Mouse (Mus musculus): ENCODE data around the gene Zdhhc22. TPM values are rescaled to one million over a fixed set of nuclear protein-coding genes. Genes with fewer than 3 reads are reported as not detected.

Gene Zdhhc22
- total and polyA plus RNA-seq, 3 experiments: not detected

GRCm38 (mm10) chr12:87026109-87026870, 36.1 kb upstream of the Zdhhc22 start:
- Histone ChIP-seq H3K27me3 (replicated peaks) (peaks cover 89% of the 10 kb centered on the region), H3K4me2 (ENCODE audit: insufficient read depth, low read depth, poor library complexity, severe bottlenecking) (no peak overlapping the region)
- no peak for TF ChIP-seq TCF12 (IDR thresholded peaks at IDR 0.05; ENCODE audit: low read depth, low read length)
- TF ChIP-seq CHD2 (IDR thresholded peaks at IDR 0.05; ENCODE audit: low read length): no peak
- TF ChIP-seq CHD1 (IDR thresholded peaks at IDR 0.05; ENCODE audit: low read depth, low read length): no peak
- TF ChIP-seq POLR2AphosphoS2 (IDR thresholded peaks at IDR 0.05; ENCODE audit: low read depth, low read length): no peak
- TF ChIP-seq SMC3 (IDR thresholded peaks at IDR 0.05; ENCODE audit: low read depth, low read length): no peak

DNA sequence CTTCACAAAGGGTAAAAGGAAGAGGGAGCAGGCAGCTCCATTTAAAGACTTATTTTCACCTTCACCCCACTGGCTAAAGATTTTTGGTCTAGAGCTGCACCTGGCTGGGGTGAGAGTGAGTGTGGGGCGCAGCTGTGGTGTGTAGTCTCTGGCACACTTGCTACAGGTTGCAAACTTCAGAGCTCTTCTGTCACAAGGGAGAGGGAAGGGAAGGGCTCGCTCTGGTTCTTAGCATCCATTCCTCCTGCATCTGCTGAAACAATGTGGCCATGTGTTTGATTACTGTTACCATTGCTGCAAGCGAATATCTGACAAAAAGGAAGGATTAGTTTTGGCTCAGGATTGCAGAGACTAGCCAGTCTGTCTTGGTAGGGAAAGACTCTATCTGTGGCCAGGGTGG, 33.2 kb upstream of the Zdhhc22 start:
- Histone ChIP-seq H3K27me3 (replicated peaks) (peaks cover 91% of the 10 kb centered on the region), H3K4me3 (replicated peaks in 1 of 3; ENCODE audit: low read depth in 2 of 3, low read length in 2 of 3, poor library complexity in 1 of 3) (no peak overlapping the region)
- dilution Hi-C loops (cut with MboI; ENCODE audit: extremely low pct_ligation_motif_present, extremely low pct_unique_long_range_greater_than_20kb, low sequenced_read_pairs): no loop called here

More at GRCm38 (mm10) chr12:87026109-87026870, 36.1 kb upstream of the Zdhhc22 start:
- Histone ChIP-seq H3K4me1 (ENCODE audit: control insufficient read depth in 1 of 2, insufficient read depth in 2 of 2) (peaks cover 8 to 19% of the 10 kb centered on the region in 2 experiments), H3K9ac (ENCODE audit: insufficient read depth, low read depth) (no peak overlapping the region), H3K4me3 (replicated peaks in 1 of 3; ENCODE audit: low read depth in 2 of 3, low read length in 2 of 3, poor library complexity in 1 of 3) (no peak overlapping the region), H3K36me3 (replicated peaks in 1 of 2; ENCODE audit: control insufficient read depth in 1 of 2, insufficient read depth in 1 of 2, low read length in 1 of 2) (no peaks in the 10 kb centered on the region), H3K79me2 (replicated peaks; ENCODE audit: control insufficient read depth, extremely low read depth, insufficient read depth, poor library complexity, severe bottlenecking) (no peaks in the 10 kb centered on the region), H3K27ac (ENCODE audit: insufficient read depth, low read depth) (no peak overlapping the region), H3K9me3 (replicated peaks; ENCODE audit: low read length) (no peaks in the 10 kb centered on the region)
- dilution Hi-C loops (cut with MboI; ENCODE audit: extremely low pct_ligation_motif_present, extremely low pct_unique_long_range_greater_than_20kb, low sequenced_read_pairs) (no loop called here), in situ Hi-C loops (cut with MboI; ENCODE audit: low pct_ligation_motif_present, low pct_unique_long_range_greater_than_20kb, low sequenced_read_pairs) (no loop called here)
- no peak for DNase-seq (ENCODE audit: extremely low read depth)

GRCm38 (mm10) chr12:87022006-87022405, 31.8 kb upstream of the Zdhhc22 start:
- Histone ChIP-seq H3K9me3 (replicated peaks; ENCODE audit: low read length) (peaks cover 6% of the 10 kb centered on the region), H3K4me2 (ENCODE audit: insufficient read depth, low read depth, poor library complexity, severe bottlenecking) (no peak overlapping the region), H3K9ac (ENCODE audit: insufficient read depth, low read depth) (no peak overlapping the region), H3K27me3 (replicated peaks) (peaks cover 82% of the 10 kb centered on the region), H3K4me3 (replicated peaks in 1 of 3; ENCODE audit: low read depth in 2 of 3, low read length in 2 of 3, poor library complexity in 1 of 3) (no peak overlapping the region), H3K36me3 (replicated peaks in 1 of 2; ENCODE audit: control insufficient read depth in 1 of 2, insufficient read depth in 1 of 2, low read length in 1 of 2) (no peaks in the 10 kb centered on the region), H3K79me2 (replicated peaks; ENCODE audit: control insufficient read depth, extremely low read depth, insufficient read depth, poor library complexity, severe bottlenecking) (no peaks in the 10 kb centered on the region), H3K27ac (ENCODE audit: insufficient read depth, low read depth) (no peak overlapping the region), H3K4me1 (ENCODE audit: control insufficient read depth in 1 of 2, insufficient read depth in 2 of 2) (peaks cover 0 to 9% of the 10 kb centered on the region in 2 experiments; a peak in 1 of 4 replicates)
- no peak for TF ChIP-seq MEF2A (IDR thresholded peaks at IDR 0.05; ENCODE audit: borderline replicate concordance, low read depth, low read length)
- no peak for TF ChIP-seq MXI1 (IDR thresholded peaks at IDR 0.05; ENCODE audit: low read depth, low read length)
- TF ChIP-seq RAD21 (IDR thresholded peaks at IDR 0.05; ENCODE audit: low read depth, low read length): no peak
- no peak for TF ChIP-seq USF2 (conservative IDR thresholded peaks at IDR 0.05; ENCODE audit: low read depth, low read length)
- no peak for TF ChIP-seq CTCF (conservative IDR thresholded peaks at IDR 0.05 in 1 of 2, IDR thresholded peaks at IDR 0.05 in 1 of 2; ENCODE audit: low read depth in 2 of 2, low read length in 2 of 2)
- no peak for TF ChIP-seq SMC3 (IDR thresholded peaks at IDR 0.05; ENCODE audit: low read depth, low read length)
- no peak for TF ChIP-seq BHLHE40 (IDR thresholded peaks at IDR 0.05; ENCODE audit: low read depth, low read length)
- TF ChIP-seq MYC (IDR thresholded peaks at IDR 0.05; ENCODE audit: low read depth, low read length): no peak
- TF ChIP-seq MAZ (IDR thresholded peaks at IDR 0.05; ENCODE audit: low read depth, low read length): no peak
- TF ChIP-seq CHD2 (IDR thresholded peaks at IDR 0.05; ENCODE audit: low read length): no peak
- TF ChIP-seq NRF1 (IDR thresholded peaks at IDR 0.05; ENCODE audit: low read depth, low read length): no peak
- no peak for TF ChIP-seq IRF4 (IDR thresholded peaks at IDR 0.05; ENCODE audit: low read depth, low read length)
- TF ChIP-seq ZNF384 (IDR thresholded peaks at IDR 0.05; ENCODE audit: low read depth, low read length): no peak
- no peak for TF ChIP-seq GABPA (IDR thresholded peaks at IDR 0.05; ENCODE audit: insufficient replicate concordance, low read depth, low read length)
- TF ChIP-seq ETS1 (conservative IDR thresholded peaks at IDR 0.05; ENCODE audit: low read depth, low read length): no peak
- dilution Hi-C loops (cut with MboI; ENCODE audit: extremely low pct_ligation_motif_present, extremely low pct_unique_long_range_greater_than_20kb, low sequenced_read_pairs) (no loop called here), in situ Hi-C loops (cut with MboI; ENCODE audit: low pct_ligation_motif_present, low pct_unique_long_range_greater_than_20kb, low sequenced_read_pairs) (no loop called here)
- no peak for DNase-seq (ENCODE audit: extremely low read depth)

More for the DNA sequence above, 33.2 kb upstream of the Zdhhc22 start:
- no peak for TF ChIP-seq KAT2A (IDR thresholded peaks at IDR 0.05; ENCODE audit: insufficient replicate concordance, low read length)
- no peak for TF ChIP-seq ELF1 (IDR thresholded peaks at IDR 0.05; ENCODE audit: low read depth, low read length)
- TF ChIP-seq CTCF (conservative IDR thresholded peaks at IDR 0.05 in 1 of 2, IDR thresholded peaks at IDR 0.05 in 1 of 2; ENCODE audit: low read depth in 2 of 2, low read length in 2 of 2): no peak
- no peak for TF ChIP-seq GABPA (IDR thresholded peaks at IDR 0.05; ENCODE audit: insufficient replicate concordance, low read depth, low read length)
- TF ChIP-seq PAX5 (IDR thresholded peaks at IDR 0.05; ENCODE audit: low read length): no peak
- no peak for TF ChIP-seq POLR2A (IDR thresholded peaks at IDR 0.05; ENCODE audit: low read depth, low read length)
- TF ChIP-seq ZC3H11A (IDR thresholded peaks at IDR 0.05; ENCODE audit: low read depth, low read length): no peak
- no peak for TF ChIP-seq JUN (IDR thresholded peaks at IDR 0.05; ENCODE audit: insufficient read depth, low read depth, low read length)
- no peak for TF ChIP-seq RCOR1 (conservative IDR thresholded peaks at IDR 0.05; ENCODE audit: low read depth, low read length)
- TF ChIP-seq ZNF384 (IDR thresholded peaks at IDR 0.05; ENCODE audit: low read depth, low read length): no peak
- no peak for TF ChIP-seq ETS1 (conservative IDR thresholded peaks at IDR 0.05; ENCODE audit: low read depth, low read length)
- TF ChIP-seq MAFK (IDR thresholded peaks at IDR 0.05; ENCODE audit: insufficient replicate concordance, low read length): no peak
- TF ChIP-seq MAZ (IDR thresholded peaks at IDR 0.05; ENCODE audit: low read depth, low read length): no peak
- TF ChIP-seq RAD21 (IDR thresholded peaks at IDR 0.05; ENCODE audit: low read depth, low read length): no peak
- TF ChIP-seq JUND (conservative IDR thresholded peaks at IDR 0.05; ENCODE audit: low read depth, low read length): no peak
- TF ChIP-seq E2F4 (IDR thresholded peaks at IDR 0.05; ENCODE audit: insufficient replicate concordance, low read depth, low read length): no peak
- TF ChIP-seq EP300 (IDR thresholded peaks at IDR 0.05; ENCODE audit: low read length): no peak
- Histone ChIP-seq H3K9me3 (replicated peaks; ENCODE audit: low read length) (peaks cover 4% of the 10 kb centered on the region), H3K4me2 (ENCODE audit: insufficient read depth, low read depth, poor library complexity, severe bottlenecking) (no peak overlapping the region), H3K79me2 (replicated peaks; ENCODE audit: control insufficient read depth, extremely low read depth, insufficient read depth, poor library complexity, severe bottlenecking) (no peaks in the 10 kb centered on the region), H3K4me1 (ENCODE audit: control insufficient read depth in 1 of 2, insufficient read depth in 2 of 2) (peaks cover 8 to 19% of the 10 kb centered on the region in 2 experiments), H3K27ac (ENCODE audit: insufficient read depth, low read depth) (no peak overlapping the region), H3K36me3 (replicated peaks in 1 of 2; ENCODE audit: control insufficient read depth in 1 of 2, insufficient read depth in 1 of 2, low read length in 1 of 2) (no peaks in the 10 kb centered on the region), H3K9ac (ENCODE audit: insufficient read depth, low read depth) (no peak overlapping the region)
- in situ Hi-C loops (cut with MboI; ENCODE audit: low pct_ligation_motif_present, low pct_unique_long_range_greater_than_20kb, low sequenced_read_pairs): no loop called here
- DNase-seq (ENCODE audit: extremely low read depth): no peak
